Mouse (Mus musculus): ENCODE measurements around the gene Gm9376. TPM values are rescaled to one million over a fixed set of nuclear protein-coding genes. Genes with fewer than 3 reads are reported as not detected.

Gm9376 gene
- polyA plus RNA-seq, 1 experiment from 2014 or later: not detected

DNA sequence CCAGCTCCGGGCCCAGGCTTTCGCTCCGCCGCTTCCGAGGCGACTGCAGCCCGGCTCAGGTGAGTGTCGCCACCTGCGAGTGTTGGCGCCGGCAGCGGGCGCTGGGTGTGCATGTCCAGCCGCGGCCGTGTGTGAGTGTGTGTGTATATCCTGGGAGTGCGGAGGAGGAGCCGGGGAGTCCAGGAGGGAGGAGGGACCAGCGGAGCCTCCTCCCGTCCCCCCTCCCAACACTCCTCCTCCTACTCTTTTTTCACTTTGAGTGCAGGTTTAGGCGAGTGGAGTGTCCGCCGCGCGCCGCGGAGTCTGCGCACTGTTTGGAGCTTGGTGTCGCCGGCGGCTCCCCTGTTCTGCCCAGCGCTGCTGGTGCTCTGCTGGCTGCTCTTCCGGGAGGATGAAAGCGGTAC, 29.9 kb upstream of the Gm9376 start, which contains the start of gene Sox21:
Gene Sox21, minus strand, starts transcription at position 145 of the 404 bp plus-strand sequence.
- WGBS: 0% methylated on average over 34 of the region's 34 CpGs
- no peaks in the 10 kb centered on the region for H3K9me3 ChIP-seq
- ATAC-seq (ENCODE audit: insufficient number of reproducible peaks, low FRiP score, low TSS enrichment, low read depth): peak; percentile 59; the same call in 1 of the 2 replicates

GRCm38 (mm10) chr14:118237786-118238185, 29.0 kb upstream of the Gm9376 start:
- Histone ChIP-seq H3K9ac (no peak overlapping the region), H3K27me3 (peaks cover 72% of the 10 kb centered on the region), H3K27ac (no peak overlapping the region), H3K4me1 (peaks cover 34% of the 10 kb centered on the region), H3K36me3 (no peaks in the 10 kb centered on the region), H3K4me3 (no peak overlapping the region), H3K4me2 (no peak overlapping the region), H3K9me3 (no peaks in the 10 kb centered on the region)
- WGBS: 10% methylated on average over 6 of the region's 6 CpGs
- ATAC-seq (ENCODE audit: insufficient number of reproducible peaks, low FRiP score, low TSS enrichment, low read depth): no peak

More for the DNA sequence above, 29.9 kb upstream of the Gm9376 start, which contains the start of gene Sox21:
- Histone ChIP-seq H3K4me1 (peaks cover 35% of the 10 kb centered on the region), H3K27me3 (peaks cover 80% of the 10 kb centered on the region), H3K4me3 (peak within 1 kb of the TSS; percentile 54), H3K4me2 (peak within 1 kb of the TSS; percentile 96), H3K9ac (peak within 1 kb of the TSS; percentile 20; the same call in 1 of the 2 replicates), H3K27ac (0 out of 2 replicates have a peak within 1 kb of the TSS, but pooled peaks have one; percentile 4), H3K36me3 (no peaks in the 10 kb centered on the region)

- H3K27ac ChIP-seq: no peak overlapping the region
- H3K27me3 ChIP-seq: peaks cover 63% of the 10 kb centered on the region
- H3K4me1 ChIP-seq: peaks cover 31% of the 10 kb centered on the region
- no peaks in the 10 kb centered on the region for H3K36me3 ChIP-seq
- WGBS: 8% methylated on average over 8 of the region's 8 CpGs
- H3K4me3 ChIP-seq: no peak overlapping the region
- ATAC-seq (ENCODE audit: insufficient number of reproducible peaks, low FRiP score, low TSS enrichment, low read depth): no peak
- H3K4me2 ChIP-seq: no peak overlapping the region
- H3K9me3 ChIP-seq: peaks cover 7% of the 10 kb centered on the region
- no peak overlapping the region for H3K9ac ChIP-seq
Observed at GRCm38 (mm10) chr14:118239351-118239750, 27.4 kb upstream of the Gm9376 start.

DNA sequence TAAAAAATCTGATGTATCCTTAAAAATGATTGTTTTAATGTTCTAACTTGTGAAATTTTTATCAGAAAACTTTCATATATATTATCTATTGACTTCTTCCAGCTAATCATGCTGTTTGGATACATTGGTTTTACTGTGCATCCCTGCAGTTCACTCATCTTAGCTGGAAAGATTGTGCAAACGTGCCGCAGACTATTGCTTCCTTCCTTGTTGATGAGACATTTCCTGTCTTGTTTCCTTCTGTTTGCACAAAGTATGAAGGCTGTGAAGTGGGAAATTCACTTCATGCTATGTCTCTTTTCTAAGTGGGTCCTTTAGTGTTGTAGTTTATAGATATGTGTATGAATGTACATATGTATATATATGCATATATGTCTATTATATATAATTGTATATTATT, 25.3 kb upstream of the Gm9376 start:
- Histone ChIP-seq H3K9ac (no peak overlapping the region), H3K9me3 (peaks cover 7% of the 10 kb centered on the region)
- WGBS: 76% methylated on average over 2 of the region's 2 CpGs

GRCm38 (mm10) chr14:118253381-118253780, 13.4 kb upstream of the Gm9376 start:
- Histone ChIP-seq H3K27ac (no peak overlapping the region), H3K27me3 (no peaks in the 10 kb centered on the region), H3K36me3 (no peaks in the 10 kb centered on the region), H3K9me3 (no peaks in the 10 kb centered on the region), H3K4me2 (no peak overlapping the region), H3K4me1 (no peaks in the 10 kb centered on the region), H3K4me3 (no peak overlapping the region), H3K9ac (no peak overlapping the region)
- 75% methylated on average over 6 of the region's 6 CpGs for WGBS
- no peak for ATAC-seq (ENCODE audit: insufficient number of reproducible peaks, low FRiP score, low TSS enrichment, low read depth)

More for the DNA sequence above, 25.3 kb upstream of the Gm9376 start:
- Histone ChIP-seq H3K4me2 (no peak overlapping the region), H3K27ac (no peak overlapping the region), H3K27me3 (peaks cover 43% of the 10 kb centered on the region), H3K4me3 (no peak overlapping the region), H3K4me1 (peaks cover 10% of the 10 kb centered on the region), H3K36me3 (no peaks in the 10 kb centered on the region)
- ATAC-seq (ENCODE audit: insufficient number of reproducible peaks, low FRiP score, low TSS enrichment, low read depth): no peak

DNA sequence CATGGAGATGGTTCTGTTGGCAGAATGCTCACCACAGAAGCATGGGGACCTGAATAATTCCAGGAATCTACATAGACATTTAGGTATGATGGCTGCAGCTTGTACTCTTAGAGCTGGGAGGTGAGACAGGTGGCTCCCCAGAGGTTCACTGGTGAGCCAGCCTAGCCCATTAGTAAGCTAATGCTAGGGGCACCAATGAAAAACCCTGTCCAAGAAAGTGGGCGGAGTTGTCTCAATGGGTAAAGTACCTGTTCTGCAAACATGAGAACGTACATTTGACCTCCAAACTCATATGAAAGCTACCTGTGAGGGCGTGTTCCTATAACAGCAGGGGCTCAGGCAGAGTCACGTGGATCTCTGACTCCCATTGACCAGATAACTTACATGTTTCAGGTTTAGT, 2.1 kb downstream of the Gm9376 start:
- Histone ChIP-seq H3K9ac (no peak overlapping the region), H3K36me3 (no peaks in the 10 kb centered on the region), H3K4me1 (no peaks in the 10 kb centered on the region), H3K27ac (no peak overlapping the region), H3K9me3 (no peaks in the 10 kb centered on the region), H3K4me2 (no peak overlapping the region), H3K27me3 (no peaks in the 10 kb centered on the region), H3K4me3 (no peak overlapping the region)
- no peak for ATAC-seq (ENCODE audit: insufficient number of reproducible peaks, low FRiP score, low TSS enrichment, low read depth)
- 78% methylated on average over 4 of the region's 4 CpGs for WGBS

GRCm38 (mm10) chr14:118272594-118273555, 6.1 kb downstream of the Gm9376 start:
- Histone ChIP-seq H3K9ac (no peak overlapping the region), H3K27me3 (no peaks in the 10 kb centered on the region), H3K9me3 (no peaks in the 10 kb centered on the region), H3K4me3 (no peak overlapping the region), H3K27ac (no peak overlapping the region), H3K4me1 (no peaks in the 10 kb centered on the region), H3K36me3 (no peaks in the 10 kb centered on the region), H3K4me2 (no peak overlapping the region)
- no peak for ATAC-seq (ENCODE audit: insufficient number of reproducible peaks, low FRiP score, low TSS enrichment, low read depth)
- 78% methylated on average over 6 of the region's 6 CpGs for WGBS

DNA sequence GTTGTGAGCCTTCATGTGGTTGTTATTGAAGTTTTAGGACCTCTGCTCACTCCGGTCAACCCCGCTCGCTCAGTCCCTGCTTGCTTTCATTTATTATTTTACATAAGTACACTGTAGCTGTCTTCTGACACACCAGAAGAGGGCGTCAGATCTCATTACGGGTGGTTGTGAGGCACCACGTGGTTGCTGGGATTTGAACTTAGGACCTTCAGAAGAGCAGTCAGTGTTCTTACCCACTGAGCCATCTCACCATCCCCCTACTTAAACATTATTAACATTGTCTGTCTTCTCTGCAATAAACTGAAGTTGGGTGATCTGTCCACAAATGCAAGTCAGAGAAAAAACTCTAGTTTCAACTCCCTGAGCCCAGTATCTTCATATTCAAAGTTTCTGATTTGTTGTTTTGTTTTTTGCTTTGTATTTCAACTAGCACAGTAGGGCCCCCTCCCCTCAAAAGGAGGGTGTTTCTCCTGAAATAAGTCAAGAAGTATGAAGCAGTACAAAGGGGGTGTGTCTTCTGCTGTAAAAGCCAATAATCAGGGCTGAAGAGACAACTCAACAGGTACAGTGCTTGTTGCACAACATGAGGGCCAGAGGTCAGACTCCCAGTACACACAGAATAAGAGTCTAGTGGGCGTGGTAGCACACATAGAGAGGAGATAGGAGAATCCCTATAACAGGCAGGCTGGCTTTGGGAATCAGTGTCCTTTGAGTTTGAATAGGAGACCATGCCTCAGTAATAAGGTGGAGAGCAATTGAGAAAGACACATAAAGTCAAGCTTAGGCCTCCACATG, 11.1 kb downstream of the Gm9376 start:
- Histone ChIP-seq H3K4me1 (peaks cover 3% of the 10 kb centered on the region; the same call in 1 of the 2 replicates), H3K36me3 (no peaks in the 10 kb centered on the region), H3K4me3 (no peak overlapping the region), H3K27me3 (no peaks in the 10 kb centered on the region), H3K27ac (no peak overlapping the region), H3K9ac (no peak overlapping the region), H3K9me3 (peaks cover 3% of the 10 kb centered on the region; the same call in 1 of the 2 replicates), H3K4me2 (no peak overlapping the region)
- no peak for ATAC-seq (ENCODE audit: insufficient number of reproducible peaks, low FRiP score, low TSS enrichment, low read depth)
- WGBS: 76% methylated on average over 7 of the region's 7 CpGs

DNA sequence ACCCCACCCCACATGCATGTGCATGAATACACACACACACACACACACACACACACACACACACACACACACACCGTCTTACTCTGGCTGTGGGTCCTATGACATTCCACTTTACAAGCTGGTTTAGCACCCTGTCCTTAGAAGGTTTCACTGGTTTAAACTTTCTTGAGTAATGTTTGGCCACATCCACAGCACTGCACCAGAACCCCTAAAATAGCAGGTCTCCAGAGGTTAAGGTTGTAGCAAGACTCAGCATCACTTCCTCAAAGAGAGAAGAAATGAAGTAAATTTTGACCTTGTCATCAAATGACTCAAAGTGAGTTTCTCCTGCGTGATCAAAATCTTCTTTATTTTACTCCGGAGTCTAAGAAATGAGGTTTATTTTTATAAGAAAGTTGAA, 15.5 kb downstream of the Gm9376 start:
- WGBS: 76% methylated on average over 3 of the region's 3 CpGs
- Histone ChIP-seq H3K4me3 (no peak overlapping the region), H3K4me1 (peaks cover 6% of the 10 kb centered on the region; the same call in 1 of the 2 replicates), H3K27me3 (no peaks in the 10 kb centered on the region), H3K36me3 (no peaks in the 10 kb centered on the region), H3K9me3 (peaks cover 3% of the 10 kb centered on the region; the same call in 1 of the 2 replicates), H3K27ac (no peak overlapping the region), H3K9ac (no peak overlapping the region), H3K4me2 (no peak overlapping the region)
- no peak for ATAC-seq (ENCODE audit: insufficient number of reproducible peaks, low FRiP score, low TSS enrichment, low read depth)

DNA sequence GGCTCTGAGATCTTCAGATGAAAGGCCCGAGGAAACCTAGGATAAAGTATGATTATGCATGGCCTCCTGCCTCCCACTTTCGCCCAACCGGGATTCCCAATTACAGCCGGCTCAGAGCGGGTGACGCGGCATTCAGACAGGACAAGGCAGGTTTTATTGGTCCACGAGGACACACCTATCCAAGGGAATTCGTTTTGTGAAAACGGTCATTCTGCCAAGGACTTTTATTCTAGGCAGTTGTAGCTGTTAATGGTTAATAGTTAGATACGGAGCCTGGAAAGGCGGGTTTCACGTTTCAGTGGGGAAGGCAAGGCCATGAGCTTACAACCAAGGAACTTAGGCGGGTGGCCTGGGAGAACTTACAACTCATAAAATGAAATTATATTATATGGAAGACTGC, 16.2 kb downstream of the Gm9376 start:
- Histone ChIP-seq H3K27me3 (no peaks in the 10 kb centered on the region), H3K36me3 (no peaks in the 10 kb centered on the region), H3K27ac (no peak overlapping the region), H3K4me1 (peaks cover 6% of the 10 kb centered on the region; the same call in 1 of the 2 replicates), H3K4me3 (no peak overlapping the region), H3K9me3 (peaks cover 3% of the 10 kb centered on the region; the same call in 1 of the 2 replicates), H3K9ac (no peak overlapping the region), H3K4me2 (no peak overlapping the region)
- ATAC-seq (ENCODE audit: insufficient number of reproducible peaks, low FRiP score, low TSS enrichment, low read depth): no peak
- 27% methylated on average over 14 of the region's 14 CpGs for WGBS

- Histone ChIP-seq H3K4me1 (peaks cover 6% of the 10 kb centered on the region; the same call in 1 of the 2 replicates), H3K36me3 (no peaks in the 10 kb centered on the region), H3K4me2 (no peak overlapping the region), H3K27ac (no peak overlapping the region), H3K27me3 (no peaks in the 10 kb centered on the region), H3K9me3 (no peaks in the 10 kb centered on the region), H3K4me3 (no peak overlapping the region), H3K9ac (no peak overlapping the region)
- no peak for ATAC-seq (ENCODE audit: insufficient number of reproducible peaks, low FRiP score, low TSS enrichment, low read depth)
- 83% methylated on average over 2 of the region's 2 CpGs for WGBS
Observed at GRCm38 (mm10) chr14:118286096-118286495, 19.3 kb downstream of the Gm9376 start.
